Mouse (Mus musculus) embryonic facial prominence, embryonic 11.5 days (tissue): ENCODE data around the gene Gm37419. TPM values are rescaled to one million over a fixed set of nuclear protein-coding genes. Genes with fewer than 3 reads are reported as not detected.
A peak's percentile ranks its signal among the peaks of the same experiment; 100 is the strongest.

Source experiments
- ATAC-seq: fragments of 200-750 bp; cut with Nextera tagmentation; replicated peaks from 2 replicates; pipeline ENCODE4 v1.8.0; 2017; ENCODE audit warnings: low read depth; ENCODE audit not compliant: insufficient number of reproducible peaks, low FRiP score, low TSS enrichment
- DNase-seq: peaks from one replicate; pipeline ENCODE4 v3.0.0-alpha.2; 2015; ENCODE audit warnings: low spot score
- H3K27ac ChIP-seq: fragments of 300-500 bp; sonication (generic); replicated peaks from 2 replicates; pipeline ENCODE4 v1.5.1; 2014; ENCODE audit warnings: mild to moderate bottlenecking, low read depth, low read length, control low read depth
- H3K27me3 ChIP-seq: fragments of 300-500 bp; sonication (generic); 2 replicates; pipeline ENCODE4 v1.6.1; 2014; ENCODE audit warnings: mild to moderate bottlenecking, low read length, moderate library complexity, mixed read lengths; ENCODE audit not compliant: control insufficient read depth, insufficient read depth
- H3K36me3 ChIP-seq: fragments of 300-500 bp; sonication (generic); replicated peaks from 2 replicates; pipeline ENCODE4 v1.6.1; 2014; ENCODE audit warnings: low read depth, mild to moderate bottlenecking, low read length, moderate library complexity, mixed read lengths; ENCODE audit not compliant: control insufficient read depth, insufficient read depth
- H3K4me1 ChIP-seq: fragments of 300-500 bp; sonication (generic); 2 replicates; pipeline ENCODE4 v1.6.1; 2014; ENCODE audit warnings: low read length, mixed read lengths; ENCODE audit not compliant: control insufficient read depth, insufficient read depth
- H3K4me2 ChIP-seq: fragments of 300-500 bp; sonication (generic); 2 replicates; pipeline ENCODE4 v1.6.1; 2014; ENCODE audit warnings: low read depth, mild to moderate bottlenecking, control low read depth, low read length, moderate library complexity
- H3K4me3 ChIP-seq: fragments of 300-500 bp; sonication (generic); 2 replicates; pipeline ENCODE4 v1.5.1; 2014; ENCODE audit warnings: low read depth, low read length, control low read depth
- H3K9ac ChIP-seq: fragments of 300-500 bp; sonication (generic); replicated peaks from 2 replicates; pipeline ENCODE4 v1.6.1; 2014; ENCODE audit warnings: mild to moderate bottlenecking, control low read depth, low read length
- H3K9me3 ChIP-seq: fragments of 300-500 bp; sonication (generic); replicated peaks from 2 replicates; pipeline ENCODE4 v1.6.1; 2016; ENCODE audit warnings: mild to moderate bottlenecking, low read length, inconsistent platforms, mixed read lengths; ENCODE audit not compliant: control insufficient read depth
- WGBS: fragments of 180-500 bp; shearing (Covaris S2); extraction: QIAGEN DNeasy Blood & Tissue Kit; methylation state at CpG from one replicate; pipeline ENCODE4 v1.1.7; 2014; 5-methylcytosine and 5-hydroxymethylcytosine counted together
- polyA plus RNA-seq: library from polyadenylated mRNA; unstranded; fragments of >200 nt; fragmentation: Nextera tagmentation; extraction: Ambion mirVana; gene quantifications from 2 replicates; pipeline ENCODE4 v1.2.1, GENCODE M21; 2014

Gene Gm37419
- polyA plus RNA-seq, 1 experiment from 2014 or later: not detected

DNA sequence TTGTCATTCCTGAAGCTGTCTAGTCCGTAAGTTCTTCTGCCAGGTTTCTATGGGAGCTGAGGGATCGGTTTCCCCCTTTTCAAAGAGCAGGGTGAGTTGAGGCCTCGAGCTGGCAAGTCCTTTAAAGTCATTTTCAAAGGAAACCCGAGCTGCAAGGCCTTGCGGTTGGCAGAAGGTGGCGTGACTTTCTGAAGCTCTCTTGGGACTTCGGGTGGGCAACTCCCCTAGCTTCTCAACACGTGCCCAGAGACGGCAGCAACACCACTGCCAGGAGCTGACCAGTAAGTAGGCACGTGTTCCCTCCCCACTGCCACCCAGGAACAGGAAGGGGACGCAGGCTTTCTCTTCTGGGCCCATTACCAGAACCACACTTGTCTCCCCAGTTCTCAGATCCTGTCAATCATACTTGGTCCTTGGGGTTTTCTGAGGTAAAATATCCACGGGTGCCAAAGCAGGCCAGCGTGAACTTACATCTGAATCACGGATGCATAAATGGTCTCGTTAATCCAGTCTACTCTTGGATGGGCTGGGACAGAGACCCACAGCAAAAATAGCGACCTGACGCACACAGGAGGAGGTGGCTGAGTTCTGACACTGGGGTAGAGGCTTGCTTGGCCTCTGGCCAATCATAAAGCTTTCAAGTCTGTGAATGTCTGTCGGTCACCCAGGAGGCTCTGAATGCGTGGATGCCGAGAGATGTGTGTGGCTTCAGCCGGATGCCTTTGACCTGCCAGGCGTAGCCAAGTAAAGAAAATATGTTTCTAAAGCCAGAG, 24.2 kb upstream of the Gm37419 start:
- Histone ChIP-seq H3K27me3 (no peaks in the 10 kb centered on the region), H3K4me1 (no peaks in the 10 kb centered on the region), H3K9ac (no peak overlapping the region), H3K4me3 (no peak overlapping the region), H3K27ac (no peak overlapping the region), H3K4me2 (no peak overlapping the region), H3K9me3 (no peaks in the 10 kb centered on the region), H3K36me3 (no peaks in the 10 kb centered on the region)
- DNase-seq (no peak), ATAC-seq (no peak)
- WGBS: 71% methylated on average over 22 of the region's 22 CpGs

GRCm38 (mm10) chr16:23964706-23965367, 23.4 kb upstream of the Gm37419 start:
- H3K4me2 ChIP-seq: no peak overlapping the region
- no peaks in the 10 kb centered on the region for H3K27me3 ChIP-seq
- H3K27ac ChIP-seq: no peak overlapping the region
- H3K9ac ChIP-seq: no peak overlapping the region
- WGBS: 77% methylated on average over 14 of the region's 14 CpGs
- ATAC-seq (no peak), DNase-seq (no peak)
- no peaks in the 10 kb centered on the region for H3K4me1 ChIP-seq
- H3K36me3 ChIP-seq: no peaks in the 10 kb centered on the region
- no peaks in the 10 kb centered on the region for H3K9me3 ChIP-seq
- no peak overlapping the region for H3K4me3 ChIP-seq

- no peak overlapping the region for H3K27ac ChIP-seq
- no peaks in the 10 kb centered on the region for H3K4me1 ChIP-seq
- H3K36me3 ChIP-seq: no peaks in the 10 kb centered on the region
- WGBS: 88% methylated on average over 14 of the region's 14 CpGs
- no peaks in the 10 kb centered on the region for H3K27me3 ChIP-seq
- no peak overlapping the region for H3K4me2 ChIP-seq
- no peaks in the 10 kb centered on the region for H3K9me3 ChIP-seq
- no peak overlapping the region for H3K4me3 ChIP-seq
- DNase-seq: no peak
- no peak overlapping the region for H3K9ac ChIP-seq
- ATAC-seq: no peak
Measured at GRCm38 (mm10) chr16:23966066-23966465, 22.2 kb upstream of the Gm37419 start.

GRCm38 (mm10) chr16:23967301-23967700, 21.0 kb upstream of the Gm37419 start:
- no peak overlapping the region for H3K9ac ChIP-seq
- H3K27ac ChIP-seq: no peak overlapping the region
- no peak for ATAC-seq
- H3K4me2 ChIP-seq: no peak overlapping the region
- H3K4me1 ChIP-seq: no peaks in the 10 kb centered on the region
- no peaks in the 10 kb centered on the region for H3K27me3 ChIP-seq
- H3K36me3 ChIP-seq: no peaks in the 10 kb centered on the region
- no peaks in the 10 kb centered on the region for H3K9me3 ChIP-seq
- DNase-seq: peak; percentile 26
- H3K4me3 ChIP-seq: no peak overlapping the region
- 84% methylated on average over 7 of the region's 7 CpGs for WGBS

DNA sequence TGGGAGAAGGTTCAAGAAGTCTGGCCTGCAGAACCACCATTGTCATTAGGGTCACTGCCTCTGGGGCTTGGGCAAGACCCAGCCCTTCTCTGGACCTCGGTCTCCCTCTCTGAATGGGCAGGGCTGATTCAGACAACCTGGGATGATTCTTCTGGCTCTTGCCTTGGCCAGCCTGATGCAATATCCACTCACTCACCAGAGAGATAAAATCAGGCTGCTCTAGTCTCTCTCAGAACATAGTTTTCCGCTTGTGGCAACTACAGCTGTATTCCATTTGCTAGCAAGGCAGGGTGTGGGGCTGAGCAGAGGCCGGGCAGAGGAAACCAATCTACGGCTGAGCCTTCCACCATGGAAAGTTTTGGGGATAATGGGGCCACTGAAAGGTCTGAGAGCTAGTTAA, 19.4 kb upstream of the Gm37419 start:
- Histone ChIP-seq H3K27me3 (no peaks in the 10 kb centered on the region), H3K4me2 (no peak overlapping the region), H3K4me3 (no peak overlapping the region), H3K4me1 (no peaks in the 10 kb centered on the region), H3K27ac (no peak overlapping the region), H3K9ac (no peak overlapping the region), H3K9me3 (no peaks in the 10 kb centered on the region), H3K36me3 (no peaks in the 10 kb centered on the region)
- WGBS: 70% methylated on average over 4 of the region's 4 CpGs
- DNase-seq (peak; percentile 5), ATAC-seq (no peak)

GRCm38 (mm10) chr16:23969919-23970318, 18.4 kb upstream of the Gm37419 start:
- Histone ChIP-seq H3K4me2 (no peak overlapping the region), H3K36me3 (no peaks in the 10 kb centered on the region), H3K4me1 (no peaks in the 10 kb centered on the region), H3K9ac (no peak overlapping the region), H3K9me3 (no peaks in the 10 kb centered on the region), H3K27me3 (no peaks in the 10 kb centered on the region), H3K4me3 (no peak overlapping the region), H3K27ac (no peak overlapping the region)
- ATAC-seq (no peak), DNase-seq (no peak)
- 89% methylated on average over 14 of the region's 14 CpGs for WGBS

DNA sequence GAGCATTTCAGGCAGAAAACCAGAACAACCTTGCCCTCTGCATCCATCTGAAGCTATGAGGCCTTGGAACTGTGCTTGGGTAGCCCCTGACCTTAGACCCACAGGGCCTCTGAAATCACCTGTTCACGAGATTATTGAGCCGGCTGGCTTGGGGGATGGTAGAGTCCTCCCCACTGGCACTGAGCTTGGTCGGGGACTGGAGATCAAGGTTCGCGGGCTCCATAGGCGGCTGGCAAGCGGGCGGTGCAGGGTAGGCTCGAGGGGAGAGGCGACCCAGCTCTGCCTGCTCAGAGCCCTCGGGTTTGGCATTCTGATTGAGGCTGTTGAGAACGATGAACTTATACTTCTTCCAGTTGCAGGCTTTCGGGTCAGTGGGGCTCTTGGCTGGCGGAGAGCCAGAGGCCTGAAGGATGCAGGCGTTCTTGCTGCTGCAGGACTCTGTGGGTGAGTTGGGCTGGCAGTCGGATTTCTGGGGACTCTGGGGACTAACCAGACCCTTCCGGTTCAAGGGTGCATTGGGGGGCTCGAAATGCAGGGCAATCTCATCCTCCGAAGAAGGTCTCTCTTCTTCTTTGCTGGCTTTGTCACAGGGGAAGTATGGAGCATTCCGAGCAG, 16.0 kb upstream of the Gm37419 start:
- no peaks in the 10 kb centered on the region for H3K36me3 ChIP-seq
- no peak overlapping the region for H3K4me3 ChIP-seq
- H3K4me2 ChIP-seq: no peak overlapping the region
- ATAC-seq (no peak), DNase-seq (no peak)
- no peaks in the 10 kb centered on the region for H3K27me3 ChIP-seq
- WGBS: 78% methylated on average over 20 of the region's 20 CpGs
- no peaks in the 10 kb centered on the region for H3K9me3 ChIP-seq
- H3K9ac ChIP-seq: no peak overlapping the region
- H3K27ac ChIP-seq: no peak overlapping the region
- H3K4me1 ChIP-seq: no peaks in the 10 kb centered on the region

DNA sequence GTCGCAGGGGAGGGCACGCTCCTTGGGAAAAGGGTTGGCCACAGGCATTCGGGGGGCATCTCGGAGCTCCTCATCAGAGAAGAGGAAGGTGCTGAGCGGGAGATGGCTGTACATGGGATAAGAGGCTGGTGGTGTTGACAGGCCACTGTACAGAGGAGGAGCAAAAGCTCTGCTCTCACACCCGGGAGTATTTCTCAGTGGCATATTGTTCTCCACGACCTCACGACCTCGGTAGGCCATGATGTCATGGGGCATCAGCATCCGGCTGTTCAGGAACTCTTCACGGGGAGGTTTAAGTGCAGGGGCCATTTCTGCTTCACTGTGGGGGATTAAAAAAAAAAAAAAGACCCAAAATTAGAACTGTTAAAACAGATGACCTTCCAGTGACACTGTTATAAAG, 15.4 kb upstream of the Gm37419 start:
- 0 out of 2 replicates have a peak, but pooled peaks have one; percentile 21 for ATAC-seq
- WGBS: 68% methylated on average over 11 of the region's 11 CpGs
- H3K9ac ChIP-seq: no peak overlapping the region
- no peak overlapping the region for H3K27ac ChIP-seq
- no peaks in the 10 kb centered on the region for H3K27me3 ChIP-seq
- H3K9me3 ChIP-seq: no peaks in the 10 kb centered on the region
- H3K4me1 ChIP-seq: no peaks in the 10 kb centered on the region
- H3K36me3 ChIP-seq: no peaks in the 10 kb centered on the region
- H3K4me2 ChIP-seq: no peak overlapping the region
- no peak for DNase-seq
- H3K4me3 ChIP-seq: no peak overlapping the region
